In the genomic region with DNA sequence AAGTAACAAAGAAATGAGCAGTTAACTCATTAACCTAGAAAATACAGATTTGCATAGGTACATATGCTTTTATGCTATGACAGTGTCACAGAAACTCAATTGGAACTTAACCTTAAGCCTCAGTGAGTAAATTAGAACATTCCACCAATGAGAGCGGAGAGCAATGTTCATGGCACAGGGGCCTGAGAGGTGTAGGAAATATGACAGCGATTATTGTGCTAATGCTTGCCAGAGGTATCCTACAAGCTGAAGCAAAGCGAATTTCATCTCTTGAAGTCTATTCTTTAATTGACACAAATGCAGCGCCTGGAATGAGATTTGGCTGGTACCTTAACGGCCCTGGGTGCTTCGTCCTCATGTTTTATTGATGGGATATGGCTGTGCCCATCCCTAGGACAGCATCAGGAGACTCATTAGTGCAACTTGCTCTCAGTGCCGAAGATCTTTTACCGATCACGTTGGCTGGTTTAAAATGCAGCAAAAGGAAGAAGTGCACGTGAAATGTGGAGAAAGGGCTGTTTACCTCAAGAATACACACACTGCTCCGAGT, we compare ENCODE assay signal across 20 mouse cellular contexts.
DNase-seq lines count a peak whose midpoint lies in the region; ATAC-seq lines count a peak whose summit lies in the region.
"Had no signal": no experiment of that assay in that cellular context is flagged by ENCODE, and none has a peak within 500 bp of the region (broad histone marks: within the 10 kb centered on the region; RNA-seq: fewer than 3 reads in every experiment).

No protein-coding gene starts in this region.

- no peaks in the 10 kb centered on the region for H3K9me3 ChIP-seq in midbrain, embryonic 13.5 days
- H3K9me3 ChIP-seq in midbrain, embryonic 10.5 days (replicated peaks), result no peaks in the 10 kb centered on the region
- H3K9me3 ChIP-seq in hindbrain, embryonic 14.5 days (ENCODE audit: control insufficient read depth, low read length), result no peaks in the 10 kb centered on the region
- no peaks in the 10 kb centered on the region for H3K9me3 ChIP-seq in hindbrain, embryonic 16.5 days (ENCODE audit: control insufficient read depth, low read length)
- no peaks in the 10 kb centered on the region for H3K9me3 ChIP-seq in midbrain, embryonic 16.5 days (replicated peaks; ENCODE audit: control insufficient read depth, low read length, poor library complexity, severe bottlenecking)
- H3K9me3 ChIP-seq: embryonic facial prominence, embryonic 13.5 days; forebrain, embryonic 12.5 days; heart, embryonic 15.5 days had no signal

- ATAC-seq in midbrain, embryonic 13.5 days, result peak; percentile 93
- ATAC-seq in hindbrain, embryonic 14.5 days (ENCODE audit: low FRiP score), result no peak
- no peak for ATAC-seq in hindbrain, embryonic 16.5 days
- peak; percentile 93 for ATAC-seq in midbrain, embryonic 16.5 days
- ATAC-seq: forebrain, embryonic 16.5 days had no signal

- H3K4me2 ChIP-seq in midbrain, embryonic 13.5 days (replicated peaks), result peak overlapping the region; percentile 26; the same call in 1 of the 2 replicates
- H3K4me2 ChIP-seq in hindbrain, embryonic 14.5 days (replicated peaks), result peak overlapping the region; percentile 19; the same call in 1 of the 2 replicates
- peak overlapping the region; percentile 38 for H3K4me2 ChIP-seq in hindbrain, embryonic 16.5 days (ENCODE audit: low read length)
- H3K4me2 ChIP-seq in midbrain, embryonic 16.5 days (ENCODE audit: low read length), result peak overlapping the region; percentile 30
- H3K4me2 ChIP-seq: embryonic facial prominence, embryonic 13.5 days; forebrain, embryonic 12.5 days; heart, embryonic 11.5 days; heart, embryonic 15.5 days had no signal

- H3K4me1 ChIP-seq in midbrain, embryonic 13.5 days (replicated peaks), result no peaks in the 10 kb centered on the region
- no peaks in the 10 kb centered on the region for H3K4me1 ChIP-seq in midbrain, embryonic 10.5 days
- no peaks in the 10 kb centered on the region for H3K4me1 ChIP-seq in hindbrain, embryonic 14.5 days (replicated peaks; ENCODE audit: control insufficient read depth, insufficient read depth, low read length)
- no peaks in the 10 kb centered on the region for H3K4me1 ChIP-seq in hindbrain, embryonic 16.5 days (ENCODE audit: control insufficient read depth, insufficient read depth, low read depth, low read length)
- H3K4me1 ChIP-seq in midbrain, embryonic 16.5 days (ENCODE audit: control insufficient read depth, insufficient read depth, low read length), result peaks cover 3% of the 10 kb centered on the region; the same call in 1 of the 2 replicates
- H3K4me1 ChIP-seq: embryonic facial prominence, embryonic 13.5 days; forebrain, embryonic 12.5 days; heart, embryonic 15.5 days had no signal

- no peak for DNase-seq in midbrain, embryonic 10.5 days (ENCODE audit: low spot score)
- DNase-seq in hindbrain, embryonic 14.5 days (ENCODE audit: low spot score), result no peak
- DNase-seq in right cerebral cortex, adult 2 months (ENCODE audit: low spot score in 2 of 2), result no peak
- DNase-seq in urinary bladder, postnatal 25 days (ENCODE audit: low spot score), result no peak
- no peak for DNase-seq in layer of hippocampus, postnatal 10 days (ENCODE audit: low spot score in 2 of 2)
- DNase-seq: adrenal gland, adult 8-10 months; cerebellum, adult 11-12 months; cerebellum, adult 9-10 months; cerebellum, postnatal 36 days; gastrocnemius, postnatal 10 days; heart, adult 2 months; heart, postnatal 14 days had no signal

- no peaks in the 10 kb centered on the region for H3K27me3 ChIP-seq in midbrain, embryonic 13.5 days
- H3K27me3 ChIP-seq in midbrain, embryonic 10.5 days (ENCODE audit: low read depth, poor library complexity, severe bottlenecking), result no peaks in the 10 kb centered on the region
- no peaks in the 10 kb centered on the region for H3K27me3 ChIP-seq in hindbrain, embryonic 14.5 days (ENCODE audit: control insufficient read depth, insufficient read depth, low read length)
- no peaks in the 10 kb centered on the region for H3K27me3 ChIP-seq in hindbrain, embryonic 16.5 days (replicated peaks; ENCODE audit: control insufficient read depth, insufficient read depth, low read length)
- no peaks in the 10 kb centered on the region for H3K27me3 ChIP-seq in midbrain, embryonic 16.5 days (ENCODE audit: control insufficient read depth, insufficient read depth, low read depth, low read length)
- H3K27me3 ChIP-seq: embryonic facial prominence, embryonic 13.5 days; forebrain, embryonic 12.5 days; heart, embryonic 15.5 days had no signal

- H3K36me3 ChIP-seq in midbrain, embryonic 13.5 days, result no peaks in the 10 kb centered on the region
- no peaks in the 10 kb centered on the region for H3K36me3 ChIP-seq in midbrain, embryonic 10.5 days
- no peaks in the 10 kb centered on the region for H3K36me3 ChIP-seq in hindbrain, embryonic 14.5 days (replicated peaks; ENCODE audit: control insufficient read depth, insufficient read depth)
- H3K36me3 ChIP-seq in hindbrain, embryonic 16.5 days (ENCODE audit: control insufficient read depth, insufficient read depth, low read length), result no peaks in the 10 kb centered on the region
- H3K36me3 ChIP-seq in midbrain, embryonic 16.5 days (ENCODE audit: control insufficient read depth, insufficient read depth, low read length), result no peaks in the 10 kb centered on the region
- H3K36me3 ChIP-seq: embryonic facial prominence, embryonic 13.5 days; forebrain, embryonic 12.5 days; heart, embryonic 15.5 days had no signal

- H3K9ac ChIP-seq in midbrain, embryonic 13.5 days (replicated peaks), result no peak overlapping the region
- H3K9ac ChIP-seq in hindbrain, embryonic 14.5 days, result no peak overlapping the region
- H3K9ac ChIP-seq in hindbrain, embryonic 16.5 days (ENCODE audit: low read depth, low read length), result no peak overlapping the region
- no peak overlapping the region for H3K9ac ChIP-seq in midbrain, embryonic 16.5 days (ENCODE audit: low read depth, low read length)
- H3K9ac ChIP-seq: embryonic facial prominence, embryonic 13.5 days; forebrain, embryonic 12.5 days; heart, embryonic 15.5 days had no signal

- no peak overlapping the region for H3K27ac ChIP-seq in midbrain, embryonic 13.5 days
- H3K27ac ChIP-seq in midbrain, embryonic 10.5 days (replicated peaks), result no peak overlapping the region
- no peak overlapping the region for H3K27ac ChIP-seq in hindbrain, embryonic 14.5 days
- no peak overlapping the region for H3K27ac ChIP-seq in hindbrain, embryonic 16.5 days (ENCODE audit: low read depth, low read length)
- H3K27ac ChIP-seq in midbrain, embryonic 16.5 days (ENCODE audit: low read length), result no peak overlapping the region
- H3K27ac ChIP-seq: embryonic facial prominence, embryonic 13.5 days; forebrain, embryonic 12.5 days; heart, adult 2 months; heart, embryonic 15.5 days had no signal

- no peak overlapping the region for H3K4me3 ChIP-seq in midbrain, embryonic 13.5 days (replicated peaks)
- no peak overlapping the region for H3K4me3 ChIP-seq in midbrain, embryonic 10.5 days
- H3K4me3 ChIP-seq in hindbrain, embryonic 14.5 days (replicated peaks; ENCODE audit: low read length), result no peak overlapping the region
- no peak overlapping the region for H3K4me3 ChIP-seq in hindbrain, embryonic 16.5 days (ENCODE audit: low read length)
- no peak overlapping the region for H3K4me3 ChIP-seq in midbrain, embryonic 16.5 days (ENCODE audit: low read depth, low read length)
- H3K4me3 ChIP-seq: embryonic facial prominence, embryonic 13.5 days; forebrain, embryonic 12.5 days; heart, adult 2 months; heart, embryonic 15.5 days had no signal

- 54% methylated on average over 11 of the region's 11 CpGs for WGBS in midbrain, embryonic 13.5 days
- 82% methylated on average over 11 of the region's 11 CpGs for WGBS in midbrain, embryonic 10.5 days
- WGBS in hindbrain, embryonic 14.5 days, result 56% methylated on average over 11 of the region's 11 CpGs
- WGBS in hindbrain, embryonic 16.5 days, result 61% methylated on average over 11 of the region's 11 CpGs
- whole genome bisulfite sequencing in midbrain, embryonic 16.5 days, result 42% methylated on average over 11 of the region's 11 CpGs

Comparison
In these comparisons a context has a peak if more than half of its experiments do, and no peak if none do; other contexts are left out.
1. ATAC-seq: peak in midbrain, embryonic 13.5 days (single experiment) and midbrain, embryonic 16.5 days (single experiment); none in hindbrain, embryonic 14.5 days (single experiment) and hindbrain, embryonic 16.5 days (single experiment).
2. Peak in every context shown above with its lines, with median percentiles within 50 percentile points of each other: H3K4me2 ChIP-seq.